Mouse (Mus musculus) lung, postnatal 10 days (tissue): ENCODE results near the gene Adam26a.
"Not testable (repeated sequence)": the region's sequence is repeated elsewhere in the genome, so short reads cannot be mapped to it uniquely, and the experiment has no call there.

Experiments used
- DNase-seq: peaks from one replicate; pipeline ENCODE4 v3.0.0; 2021

The Adam26a gene

GRCm38 (mm10) chr8:43576607-43577006 lies at the start of gene Adam26a:
TSS of gene Adam26a (minus strand) at chr8:43576707.
- not testable (repeated sequence) for DNase-seq

GRCm38 (mm10) chr8:43616046-43616445 lies 39.5 kb upstream of the Adam26a start:
- DNase-seq = no peak

- DNase-seq = not testable (repeated sequence)
These were observed 27.1 kb upstream of the Adam26a start for GRCm38 (mm10) chr8:43603657-43604056.

GRCm38 (mm10) chr8:43603166-43603565 lies 26.7 kb upstream of the Adam26a start:
- not testable (repeated sequence) for DNase-seq

GRCm38 (mm10) chr8:43528006-43528405 lies 48.5 kb downstream of the Adam26a start, which contains the start of gene Adam26b:
TSS of gene Adam26b (minus strand) at chr8:43528106.
- not testable (repeated sequence) for DNase-seq
